Mouse (Mus musculus) CH12.LX (cell line): ENCODE data around the gene Opn4.

ENCODE experiments used
- CHD1 ChIP-seq: IDR thresholded peaks from 2 replicates; pipeline ENCODE4 v1.6.1; 2012; ENCODE audit warnings: low read depth, low read length, improper control_type of control experiment, inconsistent platforms
- CTCF ChIP-seq, 2 experiments: IDR thresholded peaks in 1 of 2; conservative IDR thresholded peaks in 1 of 2; 2 replicates each; pipeline ENCODE4 v1.5.1; 2011 to 2012; ENCODE audit warnings: low read depth in 2 of 2, low read length in 2 of 2, improper control_type of control experiment in 1 of 2, inconsistent platforms in 1 of 2, mild to moderate bottlenecking in 1 of 2, moderate library complexity in 1 of 2
- EP300 ChIP-seq: IDR thresholded peaks from 2 replicates; pipeline ENCODE4 v1.6.1; 2011; ENCODE audit warnings: low read length, improper control_type of control experiment
- JUN ChIP-seq: IDR thresholded peaks from 2 replicates; pipeline ENCODE4 v1.6.1; 2011; ENCODE audit warnings: low read depth, mild to moderate bottlenecking, low read length, improper control_type of control experiment, moderate library complexity; ENCODE audit not compliant: insufficient read depth
- MAFK ChIP-seq: IDR thresholded peaks from 2 replicates; pipeline ENCODE4 v1.6.1; 2011; ENCODE audit warnings: low read length, improper control_type of control experiment; ENCODE audit not compliant: insufficient replicate concordance
- MAX ChIP-seq: IDR thresholded peaks from 2 replicates; pipeline ENCODE4 v1.6.1; 2011; ENCODE audit warnings: low read length, improper control_type of control experiment
- MXI1 ChIP-seq: IDR thresholded peaks from 2 replicates; pipeline ENCODE4 v1.6.1; 2011; ENCODE audit warnings: mild to moderate bottlenecking, low read depth, low read length, improper control_type of control experiment
- NRF1 ChIP-seq: IDR thresholded peaks from 2 replicates; pipeline ENCODE4 v1.6.1; 2014; ENCODE audit warnings: low read depth, mild to moderate bottlenecking, inconsistent platforms, low read length, improper control_type of control experiment, moderate library complexity
- POLR2A ChIP-seq: IDR thresholded peaks from 2 replicates; pipeline ENCODE4 v1.6.1; 2011; ENCODE audit warnings: low read depth, mild to moderate bottlenecking, improper control_type of control experiment, low read length

GRCm38 (mm10) chr14:34548391-34549001 lies 51.4 kb downstream of the Opn4 start:
- TF ChIP-seq EP300 (no peak), MAX (peak; percentile 26; the same call in 1 of the 2 replicates), CTCF (conservative IDR thresholded peaks at IDR 0.05 in 1 of 2, IDR thresholded peaks at IDR 0.05 in 1 of 2; ENCODE audit: low read depth in 2 of 2, low read length in 2 of 2) (no peak), POLR2A (peak; percentile 13), CHD1 (no peak; the same call in 1 of the 2 replicates), NRF1 (no peak), JUN (no peak), MXI1 (no peak), MAFK (no peak)
